Mouse (Mus musculus): ENCODE data around the gene Hmox2.
"Not testable (repeated sequence)": the region's sequence is repeated elsewhere in the genome, so short reads cannot be mapped to it uniquely, and the experiment has no call there.

The Hmox2 gene

DNA sequence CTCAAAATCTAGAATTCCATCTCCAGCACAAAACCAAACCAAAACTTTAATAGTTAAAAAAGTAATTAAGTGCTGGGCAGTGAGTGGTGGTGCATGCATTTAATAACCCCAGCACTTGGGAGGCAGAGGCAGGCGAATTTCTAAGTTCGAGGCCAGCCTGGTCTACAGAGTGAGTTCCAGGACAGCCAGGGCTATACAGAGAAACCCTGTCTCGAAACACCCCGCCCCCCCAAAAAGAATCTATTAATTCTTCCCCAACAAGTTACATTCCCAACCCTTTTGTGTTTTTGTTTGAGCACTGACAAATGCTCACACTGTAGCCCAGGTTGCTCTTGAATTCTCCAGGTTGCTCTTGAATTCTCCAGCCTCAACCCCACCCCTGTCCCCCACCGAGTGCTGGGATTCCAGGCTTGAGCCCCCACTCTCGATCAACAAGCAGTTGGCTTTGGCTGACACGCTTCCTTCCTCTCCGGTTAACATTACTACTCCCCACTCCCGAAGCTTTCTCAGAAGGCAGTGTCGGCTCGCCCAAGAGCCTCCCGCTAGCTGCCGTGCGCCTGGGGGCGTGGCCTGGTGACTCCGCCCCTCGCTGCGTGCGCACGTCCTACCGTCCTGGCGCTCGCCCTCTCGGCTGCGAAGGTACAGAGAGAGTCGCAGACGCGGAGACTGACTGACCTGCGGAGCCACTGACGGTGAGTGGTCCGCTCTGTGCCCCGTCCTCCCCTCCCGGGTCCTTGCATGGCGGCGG is at the start of gene Hmox2:
Gene Hmox2, plus strand, starts transcription at position 582 of the 748 bp plus-strand sequence.
- DNase-seq (ENCODE audit: low spot score): peak; percentile 95

DNA sequence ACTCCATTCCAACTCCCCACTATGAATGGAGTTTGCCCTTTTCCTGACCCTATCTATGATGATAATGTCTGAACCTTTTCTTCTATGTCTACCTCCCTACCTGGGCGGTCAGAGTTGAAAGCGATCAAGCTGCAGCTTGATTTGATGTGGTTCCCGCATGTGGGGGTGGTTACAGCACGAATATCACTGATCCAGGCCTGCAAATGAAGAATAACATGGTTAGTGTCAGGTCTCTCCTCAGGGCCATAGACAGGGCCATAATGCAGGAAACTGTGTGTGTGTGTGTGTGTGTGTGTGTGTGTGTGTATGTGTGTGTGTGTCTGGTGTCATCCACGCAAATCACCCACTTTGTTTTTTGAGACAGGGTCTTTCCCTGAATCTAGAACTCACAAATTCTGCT is 49.3 kb upstream of the Hmox2 start:
- no peak for DNase-seq (ENCODE audit: low spot score)

DNA sequence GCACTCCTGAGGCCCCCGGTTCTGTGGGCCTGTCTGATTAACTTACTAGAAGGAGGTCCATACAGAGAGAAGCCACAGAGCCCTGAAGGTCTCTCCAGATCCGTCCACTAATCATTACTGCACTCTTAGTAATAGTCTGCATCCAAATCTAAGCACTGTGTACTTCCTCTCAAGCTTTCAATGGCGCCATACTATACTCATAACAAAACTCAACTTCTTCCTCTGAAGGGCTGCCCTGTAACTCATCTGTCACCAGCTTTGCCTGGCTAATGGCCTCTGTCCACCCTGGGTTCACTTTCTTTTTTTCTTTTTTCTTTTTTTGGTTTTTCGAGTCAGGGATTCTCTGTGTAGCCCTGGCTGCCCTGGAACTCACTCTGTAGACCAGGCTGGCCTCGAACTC is 48.1 kb upstream of the Hmox2 start:
- no peak for DNase-seq (ENCODE audit: low spot score)

DNA sequence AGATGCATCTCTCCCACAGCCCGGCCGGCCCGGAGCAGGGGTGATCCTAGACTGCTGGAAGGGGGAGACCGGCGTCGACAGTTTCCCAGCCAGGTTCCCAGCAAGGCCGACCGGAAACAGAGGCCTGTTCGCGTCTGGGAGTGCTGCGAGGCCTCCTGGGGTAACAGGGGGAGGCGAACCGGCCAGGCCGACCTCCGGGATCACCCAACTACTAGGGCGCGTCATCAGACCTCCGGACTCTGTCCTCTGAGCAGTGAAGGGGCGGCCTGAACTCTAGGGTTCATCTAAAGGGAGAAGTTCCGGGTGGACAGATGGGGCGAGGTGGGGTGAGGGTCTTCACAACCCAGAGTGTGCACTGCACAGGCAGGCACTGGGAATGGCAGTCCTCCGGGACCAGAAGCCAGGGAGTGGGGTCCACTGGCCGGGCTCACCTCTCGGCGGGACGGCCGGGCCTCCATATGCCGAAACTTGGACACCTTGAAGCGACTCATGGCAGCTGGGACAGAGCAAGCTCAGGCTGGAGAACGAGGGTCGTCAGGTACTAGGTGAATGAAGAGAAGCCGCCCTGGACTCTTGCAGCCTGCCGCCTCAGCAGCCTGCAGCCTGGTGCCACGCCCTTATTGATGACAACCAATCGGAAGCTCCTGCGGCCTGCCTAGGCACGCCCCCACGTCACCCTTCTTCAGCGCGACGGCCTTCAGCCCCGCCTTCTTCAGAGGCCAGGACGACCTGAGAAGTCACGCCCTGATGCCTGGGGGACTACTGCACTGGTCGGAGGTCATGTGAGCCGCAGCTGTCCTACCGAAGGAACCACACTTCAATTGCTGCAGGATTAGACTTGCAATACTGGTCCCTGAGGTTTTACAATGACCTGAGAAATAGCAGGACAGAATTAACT is 46.8 kb upstream of the Hmox2 start, which contains the start of gene Coro7:
Gene Coro7, minus strand, starts transcription at position 657 of the 898 bp plus-strand sequence.
- peak; percentile 90 for DNase-seq (ENCODE audit: low spot score)

DNA sequence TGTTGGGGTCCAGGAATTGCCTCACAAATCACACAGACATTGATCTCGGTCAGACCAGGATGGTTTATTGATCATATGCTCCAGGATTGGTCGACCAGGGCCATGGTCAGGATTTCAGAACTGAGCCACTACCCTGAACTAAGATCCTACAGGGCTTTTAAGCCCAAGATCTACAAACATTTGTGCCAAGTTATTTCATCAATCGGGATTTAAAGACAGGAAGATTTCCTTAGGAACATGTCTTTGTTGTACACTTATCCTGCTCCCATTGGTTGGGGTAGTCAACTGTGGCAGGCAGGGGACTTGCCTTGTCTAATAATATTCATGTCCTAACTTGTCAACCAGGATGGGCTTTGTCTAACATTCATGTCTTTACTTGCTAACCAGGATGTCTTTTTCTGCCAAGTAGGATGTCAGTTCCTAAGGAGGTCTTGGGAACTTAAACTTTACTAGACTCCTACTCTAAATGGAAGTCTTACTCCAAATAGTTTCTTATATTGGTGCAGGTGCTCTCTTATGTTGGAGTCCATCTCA is 45.2 kb upstream of the Hmox2 start:
- DNase-seq (ENCODE audit: low spot score): not testable (repeated sequence)

DNA sequence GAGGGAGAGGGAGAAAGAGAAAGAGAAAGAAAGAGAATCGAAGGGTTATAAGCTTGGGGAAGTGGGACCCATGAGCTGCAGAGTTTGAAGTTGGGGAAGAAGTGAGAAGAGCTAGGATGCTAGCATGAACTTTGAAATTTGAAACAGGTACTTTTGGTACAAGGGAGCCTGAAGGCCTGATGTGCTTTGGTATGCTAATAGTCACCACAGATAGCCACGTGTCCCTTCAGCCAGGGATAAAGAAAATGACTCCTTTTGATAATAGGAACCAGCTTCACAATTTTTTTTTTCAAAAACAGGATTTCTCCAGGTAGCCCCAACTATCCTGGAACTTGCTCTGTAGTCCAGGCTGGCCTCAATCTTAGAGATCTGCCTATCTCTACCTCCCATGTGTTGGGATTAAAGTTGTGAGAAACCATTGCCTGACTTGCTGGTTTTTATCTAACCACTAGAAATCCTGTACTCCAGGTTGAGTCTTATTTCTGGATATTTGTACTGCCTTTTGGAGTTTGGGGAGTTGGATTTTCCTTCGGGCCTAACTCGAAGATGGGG is 43.5 kb upstream of the Hmox2 start:
- DNase-seq (ENCODE audit: low spot score): no peak

DNA sequence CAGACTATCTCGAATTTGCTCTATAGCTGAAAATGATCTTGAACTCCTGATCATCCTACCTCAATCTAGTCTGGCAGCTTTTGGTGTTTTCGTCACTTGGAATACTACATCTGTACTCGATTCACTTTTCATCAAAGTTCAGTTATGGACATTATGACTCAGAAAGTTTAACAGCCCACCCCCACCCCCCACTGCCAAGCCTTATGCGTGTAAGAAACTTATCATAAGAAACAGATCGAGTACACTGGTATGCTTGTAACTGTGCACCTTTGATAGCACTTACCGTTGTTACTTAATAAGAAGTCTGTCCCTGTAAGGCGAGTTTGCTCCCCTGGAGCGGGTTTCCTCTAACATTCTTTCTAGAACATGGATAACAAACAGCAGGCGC is 43.0 kb upstream of the Hmox2 start:
- DNase-seq (ENCODE audit: low spot score): no peak

DNA sequence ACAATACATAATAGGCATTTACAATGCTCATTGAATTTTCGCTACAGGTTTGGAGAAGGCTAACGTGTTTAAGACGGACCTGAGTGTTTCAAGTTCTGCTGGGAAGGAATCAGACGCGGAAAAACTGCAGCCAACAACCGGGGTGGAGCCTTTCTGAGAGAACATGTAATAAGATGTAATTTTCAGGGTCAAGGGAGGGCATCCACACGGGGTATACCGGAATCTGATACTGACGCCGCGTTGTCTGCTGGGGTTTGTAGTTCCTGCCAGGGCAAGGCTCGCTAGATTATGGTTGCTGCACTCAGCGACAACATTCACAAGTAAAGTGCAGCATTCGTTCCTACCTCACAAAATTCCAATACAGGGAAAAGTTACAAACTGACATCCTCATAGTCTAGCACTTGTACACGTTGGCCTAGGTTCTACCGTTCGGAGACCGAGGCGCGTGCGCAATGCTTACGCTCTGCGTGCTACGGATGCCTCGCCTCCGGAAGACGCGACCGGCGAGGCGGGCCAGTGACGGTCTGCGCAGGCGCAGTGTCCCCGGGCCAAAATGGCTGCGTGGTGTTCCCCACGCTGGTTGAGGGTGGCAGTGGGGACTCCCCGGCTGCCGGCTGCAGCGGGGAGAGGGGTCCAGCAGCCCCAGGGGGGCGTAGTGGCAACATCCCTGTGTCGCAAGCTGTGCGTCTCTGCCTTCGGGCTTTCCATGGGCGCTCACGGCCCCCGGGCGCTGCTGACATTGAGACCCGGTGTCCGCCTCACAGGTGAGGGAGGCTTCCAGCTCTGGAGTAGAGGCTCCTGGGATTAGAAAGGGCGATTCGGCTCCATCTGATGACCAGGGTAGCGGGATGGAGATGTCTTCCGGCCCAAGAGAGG is 42.3 kb upstream of the Hmox2 start:
- DNase-seq (ENCODE audit: low spot score): peak; percentile 97

DNA sequence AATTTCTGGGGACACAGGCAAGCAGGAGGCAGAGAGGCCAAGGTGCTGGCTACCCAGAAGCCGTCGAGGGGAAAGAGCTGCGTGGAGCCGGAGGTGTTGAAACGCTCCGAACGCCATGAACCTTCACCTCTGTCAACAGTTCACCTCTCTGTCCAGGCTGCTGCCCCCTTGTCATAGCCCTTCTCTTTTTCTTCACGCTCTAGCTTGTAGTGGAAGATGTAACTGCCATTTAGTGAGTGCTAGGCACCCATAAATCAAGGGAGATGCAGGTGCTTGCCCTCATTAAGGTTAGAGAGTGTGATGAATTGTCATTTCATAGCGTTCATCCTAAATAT is 41.7 kb upstream of the Hmox2 start:
- no peak for DNase-seq (ENCODE audit: low spot score)

DNA sequence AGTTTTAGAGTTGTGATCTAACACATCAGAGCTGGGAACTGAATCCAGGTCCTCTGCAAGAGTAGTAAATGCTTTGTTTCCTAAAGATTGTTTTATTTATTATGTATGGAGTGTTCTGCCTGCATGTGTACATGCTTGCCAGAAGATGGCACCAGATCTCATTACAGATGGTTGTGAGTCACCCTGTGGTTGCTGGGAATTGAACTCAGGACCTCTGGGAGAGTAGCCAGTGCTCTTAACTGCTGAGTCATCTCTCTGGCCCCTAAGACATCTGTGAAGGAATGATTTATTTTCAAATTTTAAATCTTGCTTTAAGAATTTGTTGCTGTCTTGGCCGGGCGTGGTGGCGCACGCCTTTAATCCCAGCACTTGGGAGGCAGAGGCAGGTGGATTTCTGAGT is 36.8 kb upstream of the Hmox2 start:
- DNase-seq (ENCODE audit: low spot score): not testable (repeated sequence)

DNA sequence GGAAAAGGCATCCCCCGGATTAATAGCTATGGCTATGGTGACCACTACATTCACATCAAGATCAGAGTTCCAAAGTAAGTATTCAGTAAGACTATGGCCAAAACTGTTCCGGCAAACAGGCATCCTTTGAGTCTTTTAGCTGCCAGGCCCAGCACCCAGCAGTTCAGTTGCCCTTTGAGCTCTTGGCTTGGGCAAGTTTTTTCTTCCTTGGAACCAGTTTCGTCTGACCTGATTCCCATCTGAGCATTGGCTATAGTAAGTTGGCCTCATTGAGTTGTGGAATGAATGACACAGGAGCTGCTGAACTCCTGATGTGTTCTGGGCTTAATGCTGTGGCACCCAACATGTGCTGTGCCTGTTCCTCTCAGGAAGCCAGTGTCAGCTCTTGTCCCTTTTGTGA is 24.9 kb upstream of the Hmox2 start:
- DNase-seq (ENCODE audit: low spot score): no peak

DNA sequence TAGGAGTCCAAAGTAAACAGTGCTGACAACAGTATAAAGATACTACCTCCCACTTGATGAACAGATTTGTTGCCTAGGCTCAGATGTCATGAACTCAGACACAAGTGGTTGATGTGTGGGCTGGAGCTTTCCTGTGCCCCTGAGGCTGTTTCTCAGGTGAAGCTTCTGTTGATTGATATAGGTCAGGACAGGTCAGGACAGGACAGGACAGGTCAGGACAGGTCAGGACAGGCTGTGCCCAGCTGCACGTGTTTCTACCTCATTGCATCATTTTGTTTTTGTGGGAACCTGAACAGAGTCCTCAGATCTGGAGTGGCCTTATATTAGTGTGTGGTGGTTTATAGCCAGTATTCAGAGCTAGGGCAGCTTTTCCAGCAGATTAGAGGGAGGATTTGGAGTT is 23.5 kb upstream of the Hmox2 start:
- no peak for DNase-seq (ENCODE audit: low spot score)

DNA sequence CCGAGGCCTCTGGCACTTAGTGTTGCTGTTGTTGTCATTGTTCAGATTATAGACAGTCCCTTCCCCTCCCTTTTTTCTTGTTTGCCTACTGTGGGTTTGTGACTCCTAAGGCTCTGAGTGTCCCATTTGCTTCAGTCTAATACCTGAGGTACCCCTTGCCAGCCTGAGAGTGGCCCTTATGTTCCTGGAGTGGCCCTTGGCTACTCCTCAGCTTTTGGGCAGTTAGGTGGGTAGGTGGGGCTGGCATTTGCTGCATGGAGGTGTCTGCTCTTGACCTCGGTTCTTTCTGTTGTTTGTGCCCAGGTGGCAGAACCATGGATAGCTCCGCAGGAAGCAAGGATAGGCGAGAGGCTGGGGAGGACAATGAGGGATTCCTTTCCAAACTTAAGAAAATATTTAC is 20.6 kb upstream of the Hmox2 start:
- DNase-seq (ENCODE audit: low spot score): no peak

DNA sequence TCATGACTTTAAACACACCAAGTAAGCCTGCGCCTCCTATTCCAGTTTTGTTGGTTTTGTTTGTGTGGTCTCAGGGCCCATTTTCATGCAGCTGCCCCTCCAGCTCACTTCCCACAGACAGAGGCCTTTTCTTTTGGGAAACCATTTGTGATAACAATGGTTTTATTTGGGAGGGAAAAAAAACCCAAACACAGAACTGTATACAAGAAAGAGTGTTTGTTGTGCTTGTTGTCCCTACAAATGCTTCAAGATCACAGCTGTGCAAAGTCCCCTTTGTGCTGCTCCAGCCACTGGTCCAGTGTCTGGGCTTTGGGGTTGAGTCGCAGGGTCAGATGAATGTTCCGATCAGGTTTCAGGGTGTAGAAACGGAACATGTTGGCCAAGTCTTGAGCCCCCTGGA is 15.0 kb upstream of the Hmox2 start:
- no peak for DNase-seq (ENCODE audit: low spot score)

DNA sequence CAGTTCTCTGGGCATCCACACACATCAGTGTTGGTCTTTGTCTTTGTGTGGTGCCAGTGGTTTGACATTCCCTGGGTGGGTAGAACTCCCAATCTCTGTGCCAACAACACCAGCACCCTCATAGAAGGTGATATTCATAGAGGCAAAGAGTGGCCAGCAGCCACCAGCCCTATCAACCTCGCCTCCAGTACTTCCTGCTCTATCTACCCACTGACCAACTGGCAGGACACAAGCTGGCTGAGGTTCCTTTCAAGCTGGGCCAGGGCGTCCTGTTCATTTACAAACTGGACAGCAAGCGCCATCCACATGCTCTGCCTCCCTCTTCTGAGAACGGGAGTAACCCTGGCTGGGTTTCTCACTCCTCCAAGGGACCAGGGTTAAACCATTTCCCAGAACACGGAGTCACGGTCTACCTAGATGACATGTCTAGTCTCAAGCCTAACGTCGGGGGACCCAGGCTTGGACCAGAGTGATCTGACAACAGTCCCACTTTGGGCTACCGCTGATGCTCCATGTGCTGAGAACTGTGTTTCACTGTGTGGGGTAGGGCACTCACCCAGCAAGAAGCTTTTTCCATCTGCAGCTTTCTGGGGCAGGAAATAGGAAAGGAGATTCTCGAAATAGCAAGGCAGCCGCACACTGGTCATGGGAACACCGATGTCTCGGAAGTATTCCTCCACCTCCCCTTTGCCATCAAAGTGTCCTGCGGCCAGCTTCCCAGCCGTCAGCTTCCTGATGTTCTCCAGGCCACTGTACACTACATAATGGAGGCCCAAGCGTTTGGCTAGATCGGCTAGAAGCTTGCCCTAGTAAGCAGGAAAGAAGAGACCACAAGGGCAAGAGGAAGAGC is 12.1 kb upstream of the Hmox2 start:
- no peak for DNase-seq (ENCODE audit: low spot score)

DNA sequence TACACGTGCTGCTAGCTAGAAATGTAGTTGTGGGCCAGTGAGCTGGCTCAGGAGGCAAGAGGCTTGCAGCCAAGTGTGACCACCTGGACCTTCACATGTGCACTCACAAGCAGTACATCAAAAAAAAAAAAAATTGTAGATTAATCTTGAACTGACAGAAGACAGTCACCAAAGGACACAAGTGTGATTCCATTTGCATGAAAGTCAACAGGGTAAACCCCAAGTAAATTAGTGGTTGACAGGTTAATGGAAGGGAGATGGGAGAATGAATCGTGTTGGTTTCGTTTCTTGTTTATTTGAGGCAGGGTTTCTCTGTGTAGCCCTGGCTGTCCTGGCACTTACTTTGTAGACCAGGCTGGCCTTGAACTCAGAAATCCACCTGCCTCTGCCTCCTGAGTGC is 8.3 kb upstream of the Hmox2 start:
- DNase-seq (ENCODE audit: low spot score): no peak

DNA sequence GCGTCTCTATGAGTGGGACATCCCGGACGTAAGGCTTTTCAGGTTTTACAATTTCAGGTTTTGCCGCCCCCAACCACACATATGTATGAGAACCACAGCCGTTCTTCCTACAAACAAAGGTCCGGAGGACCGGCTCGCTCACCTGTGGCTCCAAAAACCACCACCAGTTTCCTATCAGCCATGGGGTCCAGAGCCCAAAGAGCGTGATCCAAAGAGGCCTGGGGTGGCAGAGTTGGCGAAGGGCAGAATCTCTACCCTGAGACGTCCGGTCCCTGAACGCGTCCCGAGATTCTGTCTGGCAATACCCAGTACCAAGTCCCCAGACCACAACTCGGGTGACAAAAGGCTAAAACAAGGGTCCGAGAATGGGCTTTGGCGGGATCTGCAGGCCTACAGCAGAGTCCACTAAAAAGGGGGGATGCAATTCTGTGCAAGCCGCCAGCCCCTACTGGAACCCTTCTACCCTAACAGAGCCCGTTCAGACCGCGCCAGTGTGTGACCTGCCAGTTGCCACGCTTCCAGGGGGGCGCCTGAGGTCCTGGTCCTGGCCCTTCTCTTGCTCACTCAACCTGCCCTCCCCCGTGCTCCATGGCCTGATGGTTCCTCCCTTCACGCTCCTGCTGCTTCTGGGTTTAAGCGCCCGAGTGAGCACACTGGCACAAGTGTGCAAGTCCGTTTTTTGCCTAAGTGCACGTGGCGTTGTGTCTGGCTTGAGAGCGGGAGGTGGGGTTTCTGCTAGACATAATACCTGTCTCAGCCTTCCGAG is 7.2 kb upstream of the Hmox2 start, which contains the start of gene Nmral1:
Gene Nmral1, minus strand, starts transcription at position 604 of the 766 bp plus-strand sequence.
- DNase-seq (ENCODE audit: low spot score): peak; percentile 51

DNA sequence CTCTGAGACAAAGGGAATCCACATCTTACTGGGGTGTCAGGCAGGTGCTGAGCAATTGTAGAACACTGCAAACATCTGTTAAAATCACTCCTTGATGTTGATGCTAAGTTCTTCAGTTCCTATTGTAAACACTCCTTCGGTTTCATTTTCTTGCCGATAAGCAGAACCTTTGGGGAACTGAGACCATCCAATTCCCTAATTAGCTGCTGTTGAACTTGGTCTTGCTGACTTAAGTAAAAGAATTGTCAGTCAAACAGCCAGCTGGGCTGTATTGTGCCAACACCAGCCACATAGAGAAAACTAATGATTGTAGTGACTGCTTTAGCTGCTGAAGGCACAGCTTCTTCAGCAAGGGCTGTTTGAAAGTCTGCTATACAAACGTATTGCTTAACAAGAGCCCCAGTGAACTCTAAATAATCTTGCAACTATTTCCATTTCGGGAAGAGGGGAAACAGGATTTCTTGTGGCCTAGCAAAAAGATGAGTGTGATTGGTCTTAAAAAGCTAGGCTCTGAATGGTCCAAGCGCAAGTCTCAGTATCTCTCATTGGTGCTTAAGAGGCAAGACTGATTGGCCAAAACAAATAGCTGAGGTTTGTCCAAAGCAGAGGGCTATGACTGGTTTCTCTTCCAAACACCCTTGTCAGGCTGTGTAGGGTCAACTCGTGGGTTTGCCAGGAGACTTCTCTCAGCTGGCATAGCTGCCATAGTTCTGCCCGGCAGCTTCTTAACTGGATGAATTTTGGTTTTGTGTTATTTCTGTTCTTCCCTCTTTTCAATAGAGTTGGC is 3.8 kb upstream of the Hmox2 start:
- no peak for DNase-seq (ENCODE audit: low spot score)

DNA sequence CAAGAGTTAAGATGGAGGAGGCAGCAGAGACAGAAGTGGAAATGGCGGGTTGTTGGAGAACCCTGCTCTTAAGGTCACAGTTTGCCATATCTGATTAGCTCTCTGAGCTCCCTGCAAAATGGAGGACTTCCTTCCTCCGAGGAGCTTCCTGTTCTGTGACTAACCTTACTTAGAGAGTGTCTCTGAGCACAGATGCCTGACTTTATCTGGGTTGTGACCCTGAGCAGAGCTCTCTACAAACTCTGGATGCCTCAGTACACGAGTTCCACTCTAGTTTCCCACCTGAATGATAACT is 3.3 kb upstream of the Hmox2 start:
- DNase-seq (ENCODE audit: low spot score): no peak
